Mouse (Mus musculus): Measurements from ENCODE around the gene Fam160a1. TPM values are rescaled to one million over a fixed set of nuclear protein-coding genes. Genes with fewer than 3 reads are reported as not detected.

The Fam160a1 gene
- polyA plus RNA-seq, 1 experiment from 2014 or later, result 0.27 TPM

GRCm38 (mm10) chr3:85661926-85662813, 154.9 kb downstream of the Fam160a1 start:
- Histone ChIP-seq H3K4me3 (no peak overlapping the region), H3K4me1 (no peaks in the 10 kb centered on the region), H3K27ac (replicated peaks) (no peak overlapping the region), H3K27me3 (ENCODE audit: low read depth, poor library complexity, severe bottlenecking) (no peaks in the 10 kb centered on the region), H3K36me3 (no peaks in the 10 kb centered on the region), H3K9me3 (replicated peaks) (no peaks in the 10 kb centered on the region)
- DNase-seq (ENCODE audit: low spot score), result no peak
- WGBS, result 86% methylated on average over 10 of the region's 10 CpGs

- Histone ChIP-seq H3K4me3 (no peak overlapping the region), H3K4me1 (no peaks in the 10 kb centered on the region), H3K36me3 (0 out of 2 replicates have a peak, but pooled peaks cover 4% of the 10 kb centered on the region), H3K27ac (replicated peaks) (no peak overlapping the region), H3K27me3 (ENCODE audit: low read depth, poor library complexity, severe bottlenecking) (no peaks in the 10 kb centered on the region), H3K9me3 (replicated peaks) (no peaks in the 10 kb centered on the region)
- 96% methylated on average over 7 of the region's 7 CpGs for WGBS
- no peak for DNase-seq (ENCODE audit: low spot score)
These were observed 157.4 kb downstream of the Fam160a1 start for GRCm38 (mm10) chr3:85659681-85660080.

- no peak for DNase-seq (ENCODE audit: low spot score)
- no peaks in the 10 kb centered on the region for H3K27me3 ChIP-seq (ENCODE audit: low read depth, poor library complexity, severe bottlenecking)
- 94% methylated on average over 3 of the region's 3 CpGs for WGBS
- no peaks in the 10 kb centered on the region for H3K9me3 ChIP-seq (replicated peaks)
- peaks cover 5% of the 10 kb centered on the region; the same call in 1 of the 2 replicates for H3K4me1 ChIP-seq
- 0 out of 2 replicates have a peak, but pooled peaks cover 12% of the 10 kb centered on the region for H3K36me3 ChIP-seq
- no peak overlapping the region for H3K27ac ChIP-seq (replicated peaks)
- no peak overlapping the region for H3K4me3 ChIP-seq
These were observed 161.6 kb downstream of the Fam160a1 start for GRCm38 (mm10) chr3:85655538-85655937.

GRCm38 (mm10) chr3:85652727-85653665, 164.1 kb downstream of the Fam160a1 start:
- DNase-seq (ENCODE audit: low spot score), result no peak
- Histone ChIP-seq H3K27ac (replicated peaks) (no peak overlapping the region), H3K4me1 (peaks cover 7% of the 10 kb centered on the region; the same call in 1 of the 2 replicates), H3K27me3 (ENCODE audit: low read depth, poor library complexity, severe bottlenecking) (no peaks in the 10 kb centered on the region), H3K4me3 (no peak overlapping the region), H3K9me3 (replicated peaks) (no peaks in the 10 kb centered on the region), H3K36me3 (peaks cover 12% of the 10 kb centered on the region; the same call in 1 of the 2 replicates)
- WGBS, result 88% methylated on average over 4 of the region's 4 CpGs

GRCm38 (mm10) chr3:85649176-85649575, 167.9 kb downstream of the Fam160a1 start:
- Histone ChIP-seq H3K27ac (replicated peaks) (no peak overlapping the region), H3K9me3 (replicated peaks) (no peaks in the 10 kb centered on the region), H3K4me3 (no peak overlapping the region), H3K36me3 (peaks cover 4% of the 10 kb centered on the region; the same call in 1 of the 2 replicates), H3K27me3 (ENCODE audit: low read depth, poor library complexity, severe bottlenecking) (no peaks in the 10 kb centered on the region), H3K4me1 (peaks cover 11% of the 10 kb centered on the region; the same call in 1 of the 2 replicates)
- DNase-seq (ENCODE audit: low spot score), result no peak
- 92% methylated on average over 4 of the region's 4 CpGs for WGBS

- WGBS, result 89% methylated on average over 7 of the region's 7 CpGs
- Histone ChIP-seq H3K36me3 (no peaks in the 10 kb centered on the region; the same call in 1 of the 2 replicates), H3K4me1 (peaks cover 6% of the 10 kb centered on the region; the same call in 1 of the 2 replicates), H3K27me3 (ENCODE audit: low read depth, poor library complexity, severe bottlenecking) (no peaks in the 10 kb centered on the region), H3K4me3 (no peak overlapping the region), H3K9me3 (replicated peaks) (no peaks in the 10 kb centered on the region), H3K27ac (replicated peaks) (no peak overlapping the region)
- DNase-seq (ENCODE audit: low spot score), result no peak
These were observed 171.5 kb downstream of the Fam160a1 start for GRCm38 (mm10) chr3:85645517-85646004.

- Histone ChIP-seq H3K9me3 (replicated peaks) (no peaks in the 10 kb centered on the region), H3K27me3 (ENCODE audit: low read depth, poor library complexity, severe bottlenecking) (no peaks in the 10 kb centered on the region), H3K4me1 (peaks cover 6% of the 10 kb centered on the region; the same call in 1 of the 2 replicates), H3K36me3 (no peaks in the 10 kb centered on the region; the same call in 1 of the 2 replicates), H3K4me3 (no peak overlapping the region), H3K27ac (replicated peaks) (no peak overlapping the region)
- no peak for DNase-seq (ENCODE audit: low spot score)
- WGBS, result 89% methylated on average over 3 of the region's 3 CpGs
These were observed 172.3 kb downstream of the Fam160a1 start for GRCm38 (mm10) chr3:85644814-85645213.

GRCm38 (mm10) chr3:85641751-85642150, 175.3 kb downstream of the Fam160a1 start:
- no peaks in the 10 kb centered on the region for H3K4me1 ChIP-seq
- 85% methylated on average over 3 of the region's 3 CpGs for WGBS
- H3K9me3 ChIP-seq (replicated peaks), result no peaks in the 10 kb centered on the region
- no peak overlapping the region for H3K4me3 ChIP-seq
- H3K27me3 ChIP-seq (ENCODE audit: low read depth, poor library complexity, severe bottlenecking), result no peaks in the 10 kb centered on the region
- no peak for DNase-seq (ENCODE audit: low spot score)
- no peaks in the 10 kb centered on the region for H3K36me3 ChIP-seq
- no peak overlapping the region for H3K27ac ChIP-seq (replicated peaks)

- Histone ChIP-seq H3K4me1 (no peaks in the 10 kb centered on the region), H3K27ac (replicated peaks) (no peak overlapping the region), H3K27me3 (ENCODE audit: low read depth, poor library complexity, severe bottlenecking) (no peaks in the 10 kb centered on the region), H3K9me3 (replicated peaks) (no peaks in the 10 kb centered on the region), H3K4me3 (no peak overlapping the region), H3K36me3 (no peaks in the 10 kb centered on the region)
- no peak for DNase-seq (ENCODE audit: low spot score)
- 95% methylated on average over 5 of the region's 5 CpGs for WGBS
These were observed 180.2 kb downstream of the Fam160a1 start for GRCm38 (mm10) chr3:85636716-85637447.

- Histone ChIP-seq H3K27ac (replicated peaks) (no peak overlapping the region), H3K4me3 (no peak overlapping the region), H3K9me3 (replicated peaks) (no peaks in the 10 kb centered on the region), H3K27me3 (ENCODE audit: low read depth, poor library complexity, severe bottlenecking) (no peaks in the 10 kb centered on the region), H3K36me3 (no peaks in the 10 kb centered on the region), H3K4me1 (no peaks in the 10 kb centered on the region)
- 95% methylated on average over 2 of the region's 2 CpGs for WGBS
- no peak for DNase-seq (ENCODE audit: low spot score)
These were observed 181.5 kb downstream of the Fam160a1 start for GRCm38 (mm10) chr3:85635591-85635990.

- WGBS, result 71% methylated on average over 2 of the region's 2 CpGs
- H3K27ac ChIP-seq (replicated peaks), result no peak overlapping the region
- no peaks in the 10 kb centered on the region for H3K4me1 ChIP-seq
- no peak for DNase-seq (ENCODE audit: low spot score)
- H3K9me3 ChIP-seq (replicated peaks), result no peaks in the 10 kb centered on the region
- no peaks in the 10 kb centered on the region for H3K27me3 ChIP-seq (ENCODE audit: low read depth, poor library complexity, severe bottlenecking)
- 0 out of 2 replicates have a peak, but pooled peaks cover 1% of the 10 kb centered on the region for H3K36me3 ChIP-seq
- no peak overlapping the region for H3K4me3 ChIP-seq
These were observed 182.0 kb downstream of the Fam160a1 start for GRCm38 (mm10) chr3:85635126-85635419.
